Mouse (Mus musculus): ENCODE measurements around the gene Stxbp1.

DNA sequence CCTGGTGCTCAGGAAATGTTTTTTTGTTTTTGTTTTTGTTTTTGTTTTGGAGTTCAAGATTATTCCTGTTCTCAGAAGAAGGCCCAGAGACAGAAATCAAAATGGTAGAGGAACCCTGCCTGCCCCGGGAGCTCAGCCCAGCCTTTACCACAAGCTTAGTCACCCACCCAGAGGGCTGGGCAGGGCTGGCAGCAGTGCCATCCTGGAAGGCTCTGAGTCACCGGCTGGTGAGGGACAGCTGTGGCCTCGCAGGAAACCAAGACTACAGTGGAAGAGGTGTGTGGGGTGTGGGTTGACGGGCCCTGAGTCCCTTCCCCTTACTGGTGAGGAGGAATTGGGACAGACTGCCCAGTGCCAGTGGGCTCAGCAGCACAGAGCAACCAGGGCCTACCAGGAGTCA, 20.3 kb upstream of the Stxbp1 start:
- no peak for TF ChIP-seq POLR2A (IDR thresholded peaks at IDR 0.05; ENCODE audit: low read depth, low read length)
- TF ChIP-seq CTCF (IDR thresholded peaks at IDR 0.05; ENCODE audit: extremely low read depth, insufficient read depth, insufficient read length, insufficient replicate concordance), result no peak
